Mouse (Mus musculus) neural tube, embryonic 14.5 days (tissue): ENCODE measurements around the gene Ralgps1. TPM values are rescaled to one million over a fixed set of nuclear protein-coding genes. Genes with fewer than 3 reads are reported as not detected.

Experiments
- ATAC-seq: fragments of 200-750 bp; cut with Nextera tagmentation; 2 replicates; pipeline ENCODE4 v1.8.0; 2017; ENCODE audit warnings: low read depth, mild to moderate bottlenecking, moderate TSS enrichment, moderate library complexity
- H3K27ac ChIP-seq: fragments of 300-500 bp; sonication (generic); 2 replicates; pipeline ENCODE4 v1.5.1; 2014; ENCODE audit warnings: low read depth, mild to moderate bottlenecking, control low read depth, low read length, moderate library complexity, mixed read lengths
- H3K27me3 ChIP-seq: fragments of 300-500 bp; sonication (generic); 2 replicates; pipeline ENCODE4 v1.6.1; 2014; ENCODE audit warnings: low read length; ENCODE audit not compliant: control insufficient read depth, insufficient read depth
- H3K36me3 ChIP-seq: fragments of 300-500 bp; sonication (generic); 2 replicates; pipeline ENCODE4 v1.6.1; 2014; ENCODE audit warnings: low read length, mixed read lengths; ENCODE audit not compliant: control insufficient read depth, insufficient read depth
- H3K4me1 ChIP-seq: fragments of 300-500 bp; sonication (generic); 2 replicates; pipeline ENCODE4 v1.6.1; 2014; ENCODE audit warnings: low read length; ENCODE audit not compliant: control insufficient read depth, insufficient read depth
- H3K4me2 ChIP-seq: fragments of 300-500 bp; sonication (generic); 2 replicates; pipeline ENCODE4 v1.6.1; 2014; ENCODE audit warnings: mild to moderate bottlenecking, low read depth, low read length, control low read depth
- H3K4me3 ChIP-seq: fragments of 300-500 bp; sonication (generic); 2 replicates; pipeline ENCODE4 v1.5.1; 2014; ENCODE audit warnings: low read depth, low read length, control low read depth, mixed read lengths
- H3K9ac ChIP-seq: fragments of 300-500 bp; sonication (generic); replicated peaks from 2 replicates; pipeline ENCODE4 v1.6.1; 2014; ENCODE audit warnings: low read depth, mild to moderate bottlenecking, control low read depth, low read length, mixed read lengths
- H3K9me3 ChIP-seq: fragments of 300-500 bp; sonication (generic); 2 replicates; pipeline ENCODE4 v1.6.1; 2016; ENCODE audit warnings: low read length; ENCODE audit not compliant: control insufficient read depth
- WGBS: fragments of 180-500 bp; shearing (Covaris S2); extraction: QIAGEN DNeasy Blood & Tissue Kit; methylation state at CpG from one replicate; pipeline ENCODE4 v1.1.7; 2014; 5-methylcytosine and 5-hydroxymethylcytosine counted together
- polyA plus RNA-seq: library from polyadenylated mRNA; unstranded; fragments of >200 nt; fragmentation: Nextera tagmentation; extraction: Ambion mirVana; gene quantifications from 2 replicates; pipeline ENCODE4 v1.2.1, GENCODE M21; 2014

Gene Ralgps1
- polyA plus RNA-seq, 1 experiment from 2014 or later = 67.3 TPM

GRCm38 (mm10) chr2:33132306-33132705, 239.0 kb downstream of the Ralgps1 start:
- no peak for ATAC-seq
- Histone ChIP-seq H3K4me2 (no peak overlapping the region), H3K4me3 (no peak overlapping the region), H3K4me1 (peaks cover 10% of the 10 kb centered on the region; the same call in 1 of the 2 replicates), H3K27ac (no peak overlapping the region), H3K36me3 (peaks cover 4% of the 10 kb centered on the region; the same call in 1 of the 2 replicates), H3K9ac (no peak overlapping the region), H3K27me3 (0 out of 2 replicates have a peak, but pooled peaks cover 3% of the 10 kb centered on the region), H3K9me3 (no peaks in the 10 kb centered on the region)
- 2% methylated on average over 7 of the region's 7 CpGs for WGBS

GRCm38 (mm10) chr2:33131500-33132092, 239.7 kb downstream of the Ralgps1 start, which contains the start of gene Garnl3:
TSS of gene Garnl3 (minus strand) at chr2:33131654.
- ATAC-seq = peak; percentile 56
- Histone ChIP-seq H3K36me3 (0 out of 2 replicates have a peak, but pooled peaks cover 4% of the 10 kb centered on the region), H3K4me2 (peak within 1 kb of the TSS; percentile 98), H3K27ac (peak within 1 kb of the TSS; percentile 39; the same call in 1 of the 2 replicates), H3K9ac (peak within 1 kb of the TSS; percentile 78; the same call in 1 of the 2 replicates), H3K4me1 (peaks cover 10% of the 10 kb centered on the region; the same call in 1 of the 2 replicates), H3K27me3 (0 out of 2 replicates have a peak, but pooled peaks cover 3% of the 10 kb centered on the region), H3K4me3 (peak within 1 kb of the TSS; percentile 67), H3K9me3 (no peaks in the 10 kb centered on the region)
- 1% methylated on average over 22 of the region's 22 CpGs for WGBS

- peak; percentile 90 for ATAC-seq
- H3K9ac ChIP-seq = peak overlapping the region; percentile 78
- H3K4me1 ChIP-seq = peaks cover 10% of the 10 kb centered on the region; the same call in 1 of the 2 replicates
- H3K4me2 ChIP-seq = peak overlapping the region; percentile 98
- H3K27ac ChIP-seq = peak overlapping the region; percentile 39; the same call in 1 of the 2 replicates
- H3K27me3 ChIP-seq = 0 out of 2 replicates have a peak, but pooled peaks cover 3% of the 10 kb centered on the region
- WGBS = under 1% methylated on average over 52 of the region's 55 CpGs
- H3K36me3 ChIP-seq = 0 out of 2 replicates have a peak, but pooled peaks cover 1% of the 10 kb centered on the region
- H3K9me3 ChIP-seq = no peaks in the 10 kb centered on the region
- peak overlapping the region; percentile 67 for H3K4me3 ChIP-seq
These were observed 240.5 kb downstream of the Ralgps1 start for GRCm38 (mm10) chr2:33130526-33131483.

GRCm38 (mm10) chr2:33130141-33130525, 241.2 kb downstream of the Ralgps1 start:
- no peak overlapping the region; the same call in 1 of the 2 replicates for H3K27ac ChIP-seq
- 0% methylated on average over 26 of the region's 33 CpGs for WGBS
- H3K4me3 ChIP-seq = peak overlapping the region; percentile 67
- peak; percentile 29 for ATAC-seq
- peak overlapping the region; percentile 98 for H3K4me2 ChIP-seq
- H3K9me3 ChIP-seq = no peaks in the 10 kb centered on the region
- 0 out of 2 replicates have a peak, but pooled peaks cover 3% of the 10 kb centered on the region for H3K27me3 ChIP-seq
- H3K36me3 ChIP-seq = no peaks in the 10 kb centered on the region
- H3K4me1 ChIP-seq = peaks cover 10% of the 10 kb centered on the region; the same call in 1 of the 2 replicates
- peak overlapping the region; percentile 78 for H3K9ac ChIP-seq

GRCm38 (mm10) chr2:33129696-33130095, 241.6 kb downstream of the Ralgps1 start:
- WGBS = 2% methylated on average over 10 of the region's 10 CpGs
- H3K4me1 ChIP-seq = peaks cover 10% of the 10 kb centered on the region; the same call in 1 of the 2 replicates
- H3K4me3 ChIP-seq = peak overlapping the region; percentile 67
- no peaks in the 10 kb centered on the region for H3K9me3 ChIP-seq
- H3K27me3 ChIP-seq = 0 out of 2 replicates have a peak, but pooled peaks cover 3% of the 10 kb centered on the region
- peak overlapping the region; percentile 98 for H3K4me2 ChIP-seq
- H3K36me3 ChIP-seq = no peaks in the 10 kb centered on the region
- H3K27ac ChIP-seq = no peak overlapping the region
- ATAC-seq = no peak
- H3K9ac ChIP-seq = peak overlapping the region; percentile 78

GRCm38 (mm10) chr2:33129005-33129404, 242.3 kb downstream of the Ralgps1 start:
- H3K9me3 ChIP-seq = no peaks in the 10 kb centered on the region
- peak overlapping the region; percentile 67 for H3K4me3 ChIP-seq
- no peak overlapping the region for H3K9ac ChIP-seq
- no peak for ATAC-seq
- H3K27ac ChIP-seq = no peak overlapping the region
- peaks cover 10% of the 10 kb centered on the region; the same call in 1 of the 2 replicates for H3K4me1 ChIP-seq
- 0 out of 2 replicates have a peak, but pooled peaks cover 3% of the 10 kb centered on the region for H3K27me3 ChIP-seq
- H3K4me2 ChIP-seq = peak overlapping the region; percentile 98
- WGBS = 76% methylated on average over 2 of the region's 2 CpGs
- no peaks in the 10 kb centered on the region for H3K36me3 ChIP-seq

- H3K4me1 ChIP-seq = peaks cover 10% of the 10 kb centered on the region; the same call in 1 of the 2 replicates
- no peak overlapping the region for H3K27ac ChIP-seq
- H3K4me2 ChIP-seq = no peak overlapping the region
- no peak overlapping the region for H3K4me3 ChIP-seq
- H3K36me3 ChIP-seq = no peaks in the 10 kb centered on the region
- H3K9ac ChIP-seq = no peak overlapping the region
- no peaks in the 10 kb centered on the region for H3K9me3 ChIP-seq
- 0 out of 2 replicates have a peak, but pooled peaks cover 3% of the 10 kb centered on the region for H3K27me3 ChIP-seq
- WGBS = 86% methylated on average over 2 of the region's 2 CpGs
- no peak for ATAC-seq
These were observed 244.0 kb downstream of the Ralgps1 start for GRCm38 (mm10) chr2:33127271-33127670.

GRCm38 (mm10) chr2:33122856-33123255, 248.4 kb downstream of the Ralgps1 start:
- Histone ChIP-seq H3K4me1 (no peaks in the 10 kb centered on the region), H3K4me2 (no peak overlapping the region), H3K27ac (no peak overlapping the region), H3K27me3 (no peaks in the 10 kb centered on the region), H3K4me3 (no peak overlapping the region), H3K9ac (no peak overlapping the region), H3K36me3 (no peaks in the 10 kb centered on the region), H3K9me3 (no peaks in the 10 kb centered on the region)
- 76% methylated on average over 6 of the region's 6 CpGs for WGBS
- ATAC-seq = no peak
